In genomic region chr11:102996385-102996784, GRCm38 (mm10) we compare ENCODE assay signal across 23 mouse cellular contexts. TPM values are rescaled to one million over a fixed set of nuclear protein-coding genes. Genes with fewer than 3 reads are reported as not detected.
DNase-seq lines count a peak whose midpoint lies in the region; ATAC-seq and TF ChIP-seq lines count a peak whose summit lies in the region.
"Had no signal": no experiment of that assay in that cellular context is flagged by ENCODE, and none has a peak within 500 bp of the region (broad histone marks: within the 10 kb centered on the region; RNA-seq: fewer than 3 reads in every experiment).

No protein-coding gene starts in this region.

- H3K79me2 ChIP-seq in C2C12 (ENCODE audit: control insufficient read depth, insufficient read depth), result peaks cover 21% of the 10 kb centered on the region

- H3K27ac ChIP-seq in limb, embryonic 12.5 days, result 0 out of 2 replicates have a peak overlapping the region, but pooled peaks have one; percentile 4
- H3K27ac ChIP-seq in limb, embryonic 10.5 days, result no peak overlapping the region
- H3K27ac ChIP-seq: embryonic facial prominence, embryonic 15.5 days; hindbrain, embryonic 12.5 days; kidney, postnatal 0 days; midbrain, embryonic 15.5 days had no signal

- peaks cover 14% of the 10 kb centered on the region for H3K79me3 ChIP-seq in C2C12 (ENCODE audit: low read depth)

- H3K9ac ChIP-seq in limb, embryonic 12.5 days (replicated peaks), result no peak overlapping the region
- H3K9ac ChIP-seq: embryonic facial prominence, embryonic 15.5 days; hindbrain, embryonic 12.5 days; midbrain, embryonic 15.5 days had no signal

- H3K4me3 ChIP-seq in limb, embryonic 12.5 days (replicated peaks), result no peak overlapping the region
- H3K4me3 ChIP-seq in limb, embryonic 10.5 days, result no peak overlapping the region
- no peak overlapping the region for H3K4me3 ChIP-seq in C2C12 (ENCODE audit: insufficient read depth, poor library complexity, severe bottlenecking)
- H3K4me3 ChIP-seq: embryonic facial prominence, embryonic 15.5 days; hindbrain, embryonic 12.5 days; midbrain, embryonic 15.5 days had no signal

- intact Hi-C loops in left cerebral cortex, postnatal 36 days (cut with DNase I), result loop anchor here (10.0 kb wide), 1 partner anchor 222 kb away; no protein-coding TSS in a partner anchor

- no peak overlapping the region for H3ac ChIP-seq in C2C12 (ENCODE audit: control insufficient read depth, insufficient read length, low read depth)

- TF ChIP-seq CTCF in C2C12 (IDR thresholded peaks at IDR 0.05; ENCODE audit: control insufficient read depth, insufficient read depth, insufficient read length), result no peak

- 89% methylated on average over 7 of the region's 7 CpGs for WGBS in limb, embryonic 12.5 days
- WGBS in limb, embryonic 10.5 days, result 91% methylated on average over 7 of the region's 7 CpGs

- H3K4me1 ChIP-seq in limb, embryonic 12.5 days (replicated peaks), result peaks cover 16% of the 10 kb centered on the region
- H3K4me1 ChIP-seq in limb, embryonic 10.5 days, result peaks cover 31% of the 10 kb centered on the region

- H3K4me2 ChIP-seq in limb, embryonic 12.5 days, result no peak overlapping the region
- H3K4me2 ChIP-seq: embryonic facial prominence, embryonic 15.5 days; hindbrain, embryonic 12.5 days; midbrain, embryonic 15.5 days had no signal

- ATAC-seq in limb, embryonic 12.5 days (ENCODE audit: insufficient number of reproducible peaks, insufficient read depth, low FRiP score, low TSS enrichment, low read depth), result no peak
- ATAC-seq: midbrain, embryonic 15.5 days had no signal

- DNase-seq in gastrocnemius, adult 18-20 months (ENCODE audit: low spot score), result peak; percentile 58
- no peak for DNase-seq in gastrocnemius, postnatal 10 days
- DNase-seq in limb, embryonic 10.5 days (ENCODE audit: low spot score), result no peak
- peak; percentile 79 for DNase-seq in brain, adult 2 months (ENCODE audit: low read depth, low spot score)
- DNase-seq in left cerebral cortex, postnatal 36 days (ENCODE audit: low spot score in 2 of 2), result no peak
- no peak for DNase-seq in adrenal gland, adult 8-10 months
- DNase-seq: cerebellum, adult 11 months; cerebellum, postnatal 10 days; kidney, adult 18-20 months; lung, adult 18-20 months; lung, postnatal 36 days; right cerebral cortex, postnatal 25 days; thymus, adult 2 months had no signal

- no peaks in the 10 kb centered on the region for H3K9me3 ChIP-seq in limb, embryonic 12.5 days
- H3K9me3 ChIP-seq in limb, embryonic 10.5 days (replicated peaks), result no peaks in the 10 kb centered on the region
- H3K9me3 ChIP-seq: embryonic facial prominence, embryonic 15.5 days; hindbrain, embryonic 12.5 days; midbrain, embryonic 15.5 days had no signal

- peaks cover 12% of the 10 kb centered on the region for H3K27me3 ChIP-seq in limb, embryonic 12.5 days
- peaks cover 13% of the 10 kb centered on the region for H3K27me3 ChIP-seq in limb, embryonic 10.5 days (ENCODE audit: low read depth, poor library complexity, severe bottlenecking)
- no peaks in the 10 kb centered on the region for H3K27me3 ChIP-seq in C2C12 (ENCODE audit: control insufficient read depth, insufficient read depth, insufficient read length)
- H3K27me3 ChIP-seq: midbrain, embryonic 15.5 days had no signal

- peaks cover 68% of the 10 kb centered on the region for H3K36me3 ChIP-seq in limb, embryonic 12.5 days
- peaks cover 81% of the 10 kb centered on the region for H3K36me3 ChIP-seq in limb, embryonic 10.5 days
- H3K36me3 ChIP-seq in C2C12 (ENCODE audit: control insufficient read depth, insufficient read depth), result peaks cover 39% of the 10 kb centered on the region

TF ChIP-seq in C2C12, 6 proteins besides CTCF, POLR2A, EP300 and RAD21:
- TF ChIP-seq USF1 (IDR thresholded peaks at IDR 0.05; ENCODE audit: low read depth) (no peak), MYOG (IDR thresholded peaks at IDR 0.05; ENCODE audit: control insufficient read depth, extremely low read depth, insufficient read length) (no peak), MAX (IDR thresholded peaks at IDR 0.05) (peak; percentile 74), CEBPB (IDR thresholded peaks at IDR 0.05; ENCODE audit: low read depth) (no peak), MYOD1 (IDR thresholded peaks at IDR 0.05; ENCODE audit: control insufficient read depth, insufficient read length, low read depth) (no peak), FOSL1 (IDR thresholded peaks at IDR 0.05; ENCODE audit: insufficient read depth, low read length, poor library complexity, severe bottlenecking) (peak; percentile 69)

RNA-seq across cellular contexts. Expression of gene Nmt1, which starts 31.6 kb away (rescaled TPM):
- 10 to 100 TPM; 48.5 to 48.7 TPM for total RNA-seq in gastrocnemius, adult 18-20 months (2021)
- total RNA-seq in gastrocnemius, postnatal 10 days (2021), result 10 to 100 TPM; 41.5 to 49.7 TPM
- 53.6 and 53.7 TPM in 2 replicates for polyA plus RNA-seq in limb, embryonic 12.5 days (2016; fragmentation: Nextera tagmentation; extraction: Ambion mirVana)
- 60.5 and 63.1 TPM in 2 replicates for polyA plus RNA-seq in limb, embryonic 10.5 days (2016; fragmentation: Nextera tagmentation; extraction: Ambion mirVana)
- polyA plus RNA-seq in C2C12 (2012; fragmentation: generic; extraction: Trizol), result 64.9 TPM
- total RNA-seq in left cerebral cortex, postnatal 36 days (2021), result 100 to 1,000 TPM; 126 to 127 TPM
- 100 to 1,000 TPM; 102 to 113 (median 109) TPM for total RNA-seq in adrenal gland, adult 8-10 months (2022)

RNA-seq across cellular contexts. Expression of gene Dcakd, which starts 31.7 kb away (rescaled TPM):
- total RNA-seq in gastrocnemius, adult 18-20 months (2021), result 10 to 100 TPM; 15.2 to 20.3 TPM
- 10 to 100 TPM; 34.9 to 45.5 TPM for total RNA-seq in gastrocnemius, postnatal 10 days (2021)
- polyA plus RNA-seq in limb, embryonic 12.5 days (2016; fragmentation: Nextera tagmentation; extraction: Ambion mirVana), result 167 and 192 TPM in 2 replicates
- 260 and 269 TPM in 2 replicates for polyA plus RNA-seq in limb, embryonic 10.5 days (2016; fragmentation: Nextera tagmentation; extraction: Ambion mirVana)
- 185 TPM for polyA plus RNA-seq in C2C12 (2012; fragmentation: generic; extraction: Trizol)
- total RNA-seq in left cerebral cortex, postnatal 36 days (2021), result 10 to 100 TPM; 49.7 to 55.1 TPM
- 10 to 100 TPM; 64.3 to 89.6 (median 75.5) TPM for total RNA-seq in adrenal gland, adult 8-10 months (2022)

RNA-seq across cellular contexts. Expression of gene C1ql1, which starts 49.9 kb away (rescaled TPM):
- total RNA-seq in gastrocnemius, adult 18-20 months (2021), result not detected
- under 1 TPM; 0.31 to 0.93 TPM for total RNA-seq in gastrocnemius, postnatal 10 days (2021)
- 1.3 and 1.6 TPM in 2 replicates for polyA plus RNA-seq in limb, embryonic 12.5 days (2016; fragmentation: Nextera tagmentation; extraction: Ambion mirVana)
- polyA plus RNA-seq in limb, embryonic 10.5 days (2016; fragmentation: Nextera tagmentation; extraction: Ambion mirVana), result 0.20 and 0.40 TPM in 2 replicates
- 0.87 TPM for polyA plus RNA-seq in C2C12 (2012; fragmentation: generic; extraction: Trizol)
- 10 to 100 TPM; 15.1 to 15.6 TPM for total RNA-seq in left cerebral cortex, postnatal 36 days (2021)
- total RNA-seq in adrenal gland, adult 8-10 months (2022), result 10 to 100 TPM; 62.1 to 91.9 (median 72.9) TPM
- total RNA-seq: granulocyte monocyte progenitor cell, adult 5-6 weeks; liver, adult 2 months; megakaryocyte-erythroid progenitor cell, adult 5-6 weeks; neutrophil, adult 5-6 weeks had no signal
- polyA plus RNA-seq: liver, adult 2 months had no signal

Comparison
In these comparisons a context has a peak if more than half of its experiments do, and no peak if none do; other contexts are left out.
1. DNase-seq: peak in gastrocnemius, adult 18-20 months (single experiment) and brain, adult 2 months (single experiment); none in gastrocnemius, postnatal 10 days (single experiment), limb, embryonic 10.5 days (single experiment), left cerebral cortex, postnatal 36 days (0 of 2) and adrenal gland, adult 8-10 months (single experiment).
2. RNA of gene C1ql1, which starts 49.9 kb away (total RNA-seq): 62.1 to 91.9 TPM in adrenal gland, adult 8-10 months and 15.1 to 15.6 TPM in left cerebral cortex, postnatal 36 days; 0.31 to 0.93 TPM in gastrocnemius, postnatal 10 days and not detected in gastrocnemius, adult 18-20 months; every median in the first group is over 4 times any median in the second.